Mouse (Mus musculus): ENCODE data around the gene Dffa. TPM values are rescaled to one million over a fixed set of nuclear protein-coding genes. Genes with fewer than 3 reads are reported as not detected.
"Not testable (repeated sequence)": the region's sequence is repeated elsewhere in the genome, so short reads cannot be mapped to it uniquely, and the experiment has no call there.

Gene Dffa
- polyA plus RNA-seq, 1 experiment from 2014 or later: 36.9 TPM

DNA sequence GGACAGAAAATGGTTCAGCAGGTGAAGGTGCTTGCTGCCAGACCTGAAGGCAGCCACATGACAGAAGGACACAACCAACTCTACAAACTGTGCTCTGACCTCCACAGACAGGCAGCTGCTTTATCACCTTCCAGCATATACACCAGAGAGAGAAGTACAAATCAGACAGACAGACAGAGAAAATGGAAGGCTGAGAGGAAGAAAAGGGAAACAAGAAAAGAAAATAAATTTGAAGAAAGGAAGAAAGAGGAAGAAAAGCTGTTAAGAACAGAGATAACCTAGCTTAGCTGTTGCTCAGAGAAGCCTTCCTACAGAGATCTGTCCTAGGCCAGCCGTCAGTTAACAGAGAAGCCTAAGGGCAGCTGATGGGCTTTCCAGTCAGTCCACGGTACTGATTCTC lies 55.3 kb downstream of the Dffa start:
- 0 out of 2 replicates have a peak, but pooled peaks cover 6% of the 10 kb centered on the region for H3K4me1 ChIP-seq
- H3K27me3 ChIP-seq (replicated peaks; ENCODE audit: low read depth, poor library complexity, severe bottlenecking): no peaks in the 10 kb centered on the region
- DNase-seq (ENCODE audit: low spot score): no peak
- H3K27ac ChIP-seq (replicated peaks): no peak overlapping the region
- peaks cover 4% of the 10 kb centered on the region; the same call in 1 of the 2 replicates for H3K9me3 ChIP-seq
- no peak overlapping the region for H3K4me3 ChIP-seq
- 89% methylated on average over 2 of the region's 2 CpGs for WGBS
- peaks cover 100% of the 10 kb centered on the region for H3K36me3 ChIP-seq (replicated peaks)

DNA sequence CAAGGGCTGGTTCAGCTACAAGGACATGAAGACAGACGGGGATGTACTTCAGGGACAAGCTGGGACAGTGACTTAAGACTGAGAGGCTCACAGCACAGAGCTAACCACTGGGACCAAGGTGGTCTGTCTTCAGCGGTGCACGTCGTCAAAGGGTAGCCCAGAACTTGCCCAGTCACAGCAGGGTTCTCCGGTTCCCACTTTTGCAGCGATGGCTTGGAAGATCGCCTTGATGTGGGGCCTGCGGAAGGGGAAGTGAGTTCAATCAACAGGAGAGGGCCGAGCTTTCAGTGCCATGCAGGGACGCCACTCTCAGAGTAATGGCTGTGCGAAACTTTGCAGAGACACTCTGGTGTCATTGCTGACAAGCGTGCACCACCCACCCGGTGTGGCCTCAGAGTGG lies 55.9 kb downstream of the Dffa start:
- Histone ChIP-seq H3K4me1 (peaks cover 6% of the 10 kb centered on the region), H3K27me3 (replicated peaks; ENCODE audit: low read depth, poor library complexity, severe bottlenecking) (no peaks in the 10 kb centered on the region), H3K4me3 (no peak overlapping the region), H3K27ac (replicated peaks) (no peak overlapping the region), H3K9me3 (peaks cover 3% of the 10 kb centered on the region; the same call in 1 of the 2 replicates), H3K36me3 (replicated peaks) (peaks cover 99% of the 10 kb centered on the region)
- WGBS: 92% methylated on average over 13 of the region's 13 CpGs
- DNase-seq (ENCODE audit: low spot score): no peak

GRCm38 (mm10) chr4:149161166-149161565 lies 57.2 kb downstream of the Dffa start:
- peaks cover 19% of the 10 kb centered on the region for H3K4me1 ChIP-seq
- no peak overlapping the region for H3K4me3 ChIP-seq
- no peak overlapping the region for H3K27ac ChIP-seq (replicated peaks)
- H3K27me3 ChIP-seq (replicated peaks; ENCODE audit: low read depth, poor library complexity, severe bottlenecking): no peaks in the 10 kb centered on the region
- H3K36me3 ChIP-seq (replicated peaks): peaks cover 91% of the 10 kb centered on the region
- no peak for DNase-seq (ENCODE audit: low spot score)
- H3K9me3 ChIP-seq: no peaks in the 10 kb centered on the region
- WGBS: 95% methylated on average over 6 of the region's 6 CpGs

DNA sequence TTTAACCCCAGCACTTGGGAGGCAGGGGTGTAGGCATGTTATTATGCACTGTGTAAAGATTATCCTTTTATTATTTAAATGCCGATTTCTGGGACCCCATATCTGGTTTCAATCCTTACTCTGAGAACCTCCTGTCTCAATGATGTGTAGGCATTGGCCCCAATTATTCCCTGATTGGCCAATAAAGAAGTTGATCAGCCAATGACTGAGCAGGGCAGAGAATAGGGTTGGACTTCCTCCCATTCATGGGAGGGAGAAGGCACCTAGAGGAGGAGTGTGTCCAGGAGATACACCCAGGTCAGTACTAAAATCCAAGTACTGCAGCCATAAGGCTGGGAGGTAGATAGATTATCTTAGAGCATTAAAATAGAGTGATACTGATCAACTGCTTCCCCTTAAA lies 59.2 kb downstream of the Dffa start:
- Histone ChIP-seq H3K4me3 (no peak overlapping the region), H3K27me3 (replicated peaks; ENCODE audit: low read depth, poor library complexity, severe bottlenecking) (no peaks in the 10 kb centered on the region), H3K9me3 (no peaks in the 10 kb centered on the region), H3K36me3 (replicated peaks) (peaks cover 71% of the 10 kb centered on the region), H3K4me1 (peaks cover 22% of the 10 kb centered on the region), H3K27ac (replicated peaks) (no peak overlapping the region)
- DNase-seq (ENCODE audit: low spot score): no peak
- WGBS: 81% methylated on average over 1 of the region's 1 CpGs

- Histone ChIP-seq H3K4me1 (peaks cover 22% of the 10 kb centered on the region), H3K4me3 (no peak overlapping the region), H3K9me3 (no peaks in the 10 kb centered on the region), H3K36me3 (replicated peaks) (peaks cover 61% of the 10 kb centered on the region), H3K27ac (replicated peaks) (no peak overlapping the region), H3K27me3 (replicated peaks; ENCODE audit: low read depth, poor library complexity, severe bottlenecking) (no peaks in the 10 kb centered on the region)
- WGBS: 81% methylated on average over 5 of the region's 5 CpGs
- no peak for DNase-seq (ENCODE audit: low spot score)
These were observed 60.2 kb downstream of the Dffa start for GRCm38 (mm10) chr4:149164150-149164549.

GRCm38 (mm10) chr4:149166215-149166946 lies 62.4 kb downstream of the Dffa start, which contains the start of gene Pgd:
Gene Pgd (minus strand): TSS chr4:149166771.
- no peaks in the 10 kb centered on the region for H3K9me3 ChIP-seq
- WGBS: under 1% methylated on average over 59 of the region's 59 CpGs
- DNase-seq (ENCODE audit: low spot score): peak; percentile 98
- H3K4me3 ChIP-seq: peak within 1 kb of the TSS; percentile 95
- H3K4me1 ChIP-seq: peaks cover 29% of the 10 kb centered on the region
- H3K27me3 ChIP-seq (replicated peaks; ENCODE audit: low read depth, poor library complexity, severe bottlenecking): no peaks in the 10 kb centered on the region
- H3K36me3 ChIP-seq (replicated peaks): peaks cover 39% of the 10 kb centered on the region
- H3K27ac ChIP-seq (replicated peaks): peak within 1 kb of the TSS; percentile 88

DNA sequence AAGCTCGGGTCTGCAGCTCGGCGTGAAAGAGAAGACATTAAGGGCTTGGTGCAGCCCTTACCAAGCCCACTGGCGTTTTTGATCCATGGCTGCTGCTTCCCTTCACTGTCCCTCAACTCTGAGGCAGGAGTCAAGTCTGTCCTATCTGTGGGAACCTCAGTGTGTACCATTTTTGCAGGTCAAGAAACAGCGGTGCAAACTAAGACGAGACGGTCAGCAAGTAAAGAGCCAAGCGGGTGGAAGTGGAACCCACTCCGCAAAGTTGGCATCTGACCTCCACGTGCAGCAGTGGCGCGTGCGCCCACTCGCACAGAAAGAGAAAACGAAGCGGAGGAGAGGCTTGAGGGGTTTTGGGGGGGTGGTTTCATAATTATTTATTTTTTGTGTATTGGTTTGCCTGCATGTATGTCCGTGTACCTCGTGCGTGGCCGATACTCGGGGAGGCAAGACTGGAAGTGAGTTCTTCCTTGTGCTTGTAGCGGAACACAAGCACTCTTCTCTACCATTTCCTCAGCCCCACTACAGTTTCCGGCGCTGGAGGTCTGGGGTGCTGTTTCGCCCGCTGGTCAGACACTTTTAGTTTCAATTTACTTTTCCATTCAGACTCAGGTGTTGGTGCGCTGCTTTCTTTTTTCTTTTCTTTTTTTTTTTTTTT lies 63.1 kb downstream of the Dffa start:
- H3K27ac ChIP-seq (replicated peaks): peak overlapping the region; percentile 88
- no peaks in the 10 kb centered on the region for H3K9me3 ChIP-seq
- H3K4me1 ChIP-seq: peaks cover 36% of the 10 kb centered on the region
- H3K4me3 ChIP-seq: peak overlapping the region; percentile 95
- WGBS: 2% methylated on average over 27 of the region's 27 CpGs
- DNase-seq (ENCODE audit: low spot score): no peak
- peaks cover 32% of the 10 kb centered on the region for H3K36me3 ChIP-seq (replicated peaks)
- no peaks in the 10 kb centered on the region for H3K27me3 ChIP-seq (replicated peaks; ENCODE audit: low read depth, poor library complexity, severe bottlenecking)

DNA sequence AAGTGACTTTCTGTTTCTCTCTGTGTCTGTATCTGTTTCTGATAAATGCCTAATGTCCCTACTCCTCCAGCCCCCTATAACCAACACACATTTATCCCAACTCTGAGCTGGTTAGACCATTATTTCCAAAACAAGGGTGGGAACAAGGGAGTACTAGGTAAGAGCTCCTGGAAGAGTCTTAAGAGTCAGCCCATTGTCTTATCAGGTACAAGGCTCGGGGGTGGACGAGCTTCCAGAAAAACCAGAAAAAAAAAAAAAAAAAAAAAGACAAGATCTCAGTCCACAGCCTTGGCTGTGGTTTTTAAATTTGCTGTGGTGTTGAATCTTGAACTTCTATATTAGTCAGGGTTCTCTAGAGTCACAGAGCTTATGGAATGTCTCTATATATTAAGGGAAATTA lies 64.1 kb downstream of the Dffa start:
- H3K4me3 ChIP-seq: peak overlapping the region; percentile 95

DNA sequence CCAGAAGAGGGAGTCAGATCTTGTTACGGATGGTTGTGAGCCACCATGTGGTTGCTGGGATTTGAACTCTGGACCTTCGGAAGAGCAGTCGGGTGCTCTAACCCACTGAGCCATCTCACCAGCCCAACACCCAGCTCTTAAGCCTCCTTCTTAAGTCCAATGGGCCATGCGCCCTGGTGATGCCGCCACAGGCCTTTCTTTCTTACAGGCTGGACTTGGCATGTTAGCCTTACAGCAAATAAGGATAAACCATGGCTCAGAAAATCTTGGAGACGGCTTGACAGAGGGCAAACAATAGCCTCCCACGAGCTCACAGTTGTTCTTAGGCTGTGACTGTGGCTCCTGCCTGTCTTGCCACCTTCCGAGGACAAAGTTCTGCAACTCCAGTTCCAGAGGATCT lies 66.0 kb downstream of the Dffa start:
- not testable (repeated sequence) for H3K36me3 ChIP-seq (replicated peaks); H3K4me3 ChIP-seq; DNase-seq (ENCODE audit: low spot score); H3K27ac ChIP-seq (replicated peaks); H3K9me3 ChIP-seq; H3K27me3 ChIP-seq (replicated peaks; ENCODE audit: low read depth, poor library complexity, severe bottlenecking)
- H3K4me1 ChIP-seq: peaks cover 46% of the 10 kb centered on the region
- 82% methylated on average over 8 of the region's 8 CpGs for WGBS

More for the DNA sequence above, 64.1 kb downstream of the Dffa start:
- DNase-seq (ENCODE audit: low spot score): no peak
- peaks cover 44% of the 10 kb centered on the region for H3K4me1 ChIP-seq
- H3K9me3 ChIP-seq: no peaks in the 10 kb centered on the region
- H3K27me3 ChIP-seq (replicated peaks; ENCODE audit: low read depth, poor library complexity, severe bottlenecking): no peaks in the 10 kb centered on the region
- H3K36me3 ChIP-seq (replicated peaks): peaks cover 23% of the 10 kb centered on the region
- 76% methylated on average over 2 of the region's 2 CpGs for WGBS
- H3K27ac ChIP-seq (replicated peaks): no peak overlapping the region

Other genes with a start within 250 kb of the Dffa start
- gene Pex14, start 4.3 kb upstream of the Dffa start, polyA plus RNA-seq (2016; fragmentation: Nextera tagmentation; extraction: Ambion mirVana): 59.0 and 60.7 TPM in 2 replicates
- 0.54 TPM in 1 of 2 replicates, not detected in the other for gene Cort, start 22.6 kb downstream of the Dffa start, polyA plus RNA-seq (2016; fragmentation: Nextera tagmentation; extraction: Ambion mirVana)
- gene Cenps, start 33.5 kb downstream of the Dffa start, polyA plus RNA-seq (2016; fragmentation: Nextera tagmentation; extraction: Ambion mirVana): 60.3 and 62.7 TPM in 2 replicates
- 153 and 164 TPM in 2 replicates for gene Pgd, start 62.6 kb downstream of the Dffa start, polyA plus RNA-seq (2016; fragmentation: Nextera tagmentation; extraction: Ambion mirVana)
- 49.4 and 51.3 TPM in 2 replicates for gene Kif1b, start 203.5 kb downstream of the Dffa start, polyA plus RNA-seq (2016; fragmentation: Nextera tagmentation; extraction: Ambion mirVana)